Mouse (Mus musculus) heart, postnatal 25 days (tissue): Measurements from ENCODE around the gene Fads3. TPM values are rescaled to one million over a fixed set of nuclear protein-coding genes. Genes with fewer than 3 reads are reported as not detected.

ENCODE experiments used
- DNase-seq: peaks from one replicate; pipeline ENCODE4 v3.0.0; 2022; ENCODE audit warnings: low spot score
- intact Hi-C: fragments of 180-260 bp; cut with DNase I; formaldehyde crosslinking; loops from one replicate; pipeline ENCODE4 v1.15.1; 2025
- total RNA-seq, 2 experiments: library from RNA; stranded (reverse); gene quantifications; 2 replicates each; pipeline ENCODE4 v1.2.3; 2021

Gene Fads3
- total RNA-seq, 2 experiments from 2014 or later = 35.9 to 36.0 TPM

- intact Hi-C loops = loop anchor here (5.0 kb wide), 3 partner anchors 64 to 99 kb away; partner anchors contain the start of genes Best1, Fads1 and Rab3il1
- peak; percentile 84 for DNase-seq
Observed at GRCm38 (mm10) chr19:10101341-10102053, 60.1 kb downstream of the Fads3 start, which contains the start of gene Fads2. Fads2 (minus strand) TSS chr19:10101746.

- intact Hi-C loops = loop anchor here (5.0 kb wide), 3 partner anchors 65 to 100 kb away; partner anchors contain the start of genes Best1, Fads1 and Rab3il1
- DNase-seq = no peak
Observed at GRCm38 (mm10) chr19:10102054-10102700, 60.8 kb downstream of the Fads3 start.

- intact Hi-C loops = loop anchor here (5.0 kb wide), 3 partner anchors 67 to 102 kb away; partner anchors contain the start of genes Best1, Fads1 and Rab3il1
- no peak for DNase-seq
Observed at GRCm38 (mm10) chr19:10104234-10104633, 62.9 kb downstream of the Fads3 start.

- intact Hi-C loops = no loop called here
- no peak for DNase-seq
Observed at GRCm38 (mm10) chr19:10105034-10105493, 63.7 kb downstream of the Fads3 start.

GRCm38 (mm10) chr19:10106634-10107033 is 65.3 kb downstream of the Fads3 start:
- intact Hi-C loops = no loop called here

GRCm38 (mm10) chr19:10107051-10107611 is 65.8 kb downstream of the Fads3 start:
- intact Hi-C loops = no loop called here
- DNase-seq = no peak

More at GRCm38 (mm10) chr19:10106634-10107033, 65.3 kb downstream of the Fads3 start:
- no peak for DNase-seq

- DNase-seq = no peak
- intact Hi-C loops = no loop called here
Observed at GRCm38 (mm10) chr19:10108129-10108528, 66.8 kb downstream of the Fads3 start.

- intact Hi-C loops = no loop called here
- DNase-seq = no peak
Observed at GRCm38 (mm10) chr19:10108666-10109065, 67.3 kb downstream of the Fads3 start.

Other genes with a start within 250 kb of the Fads3 start
- not detected for gene Scgb2a2, start 194.0 kb upstream of the Fads3 start, total RNA-seq
- 1 to 10 TPM; 6.3 to 7.4 TPM for gene Incenp, start 142.0 kb upstream of the Fads3 start, total RNA-seq
- 1,000 to 10,000 TPM; 2,502 to 2,556 TPM for gene Fth1, start 61.0 kb upstream of the Fads3 start, total RNA-seq
- gene Best1, start 39.9 kb upstream of the Fads3 start, total RNA-seq = under 1 TPM in 1 of 2 experiments, not detected in 1; 0.10 TPM
- 1 to 10 TPM; 8.9 to 9.3 TPM for gene Rab3il1, start 39.9 kb upstream of the Fads3 start, total RNA-seq
- 1 to 10 TPM; 5.2 to 5.4 TPM for gene Fads2, start 60.2 kb downstream of the Fads3 start, total RNA-seq
- gene Fads1, start 141.3 kb downstream of the Fads3 start, total RNA-seq = 10 to 100 TPM; 20.2 to 23.7 TPM
- gene Tmem258, start 162.4 kb downstream of the Fads3 start, total RNA-seq = 100 to 1,000 TPM; 172 to 178 TPM
- gene Fen1, start 162.6 kb downstream of the Fads3 start, total RNA-seq = 1 to 10 TPM; 4.5 to 4.7 TPM
- 1 to 10 TPM; 4.5 to 6.8 TPM for gene Myrf, start 199.2 kb downstream of the Fads3 start, total RNA-seq